Mouse (Mus musculus) c-Kit-positive CD71-positive TER-119-negative erythroid progenitor cells, embryonic 14.5 days (primary cell): ENCODE measurements around the gene Mtf2.
"Not testable (repeated sequence)": the region's sequence is repeated elsewhere in the genome, so short reads cannot be mapped to it uniquely, and the experiment has no call there.

ENCODE experiments used
- DNase-seq: peaks from one replicate; pipeline ENCODE4 v3.0.0-alpha.2; 2013; ENCODE audit warnings: low read depth

The Mtf2 gene

GRCm38 (mm10) chr5:108082380-108082779, 16.9 kb downstream of the Mtf2 start:
- peak; percentile 32 for DNase-seq

DNA sequence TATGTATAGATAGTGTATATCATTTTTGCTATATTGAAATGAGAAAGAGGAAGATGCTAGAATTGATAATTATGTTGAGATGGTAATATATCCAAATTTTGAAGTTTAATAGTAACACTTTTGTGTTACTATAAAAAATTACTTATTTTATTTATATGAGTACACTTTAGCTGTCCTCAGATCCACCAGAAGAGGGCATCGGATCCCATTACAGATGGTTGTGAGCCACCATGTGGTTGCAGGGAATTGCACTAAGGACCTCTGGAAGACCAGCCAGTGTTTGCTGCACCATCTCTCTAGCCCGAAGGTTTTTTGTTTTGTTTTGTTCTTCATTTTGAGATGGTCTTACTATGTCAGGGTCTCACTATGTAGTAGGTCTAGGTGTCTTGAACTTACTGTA, 20.0 kb downstream of the Mtf2 start:
- DNase-seq: no peak

DNA sequence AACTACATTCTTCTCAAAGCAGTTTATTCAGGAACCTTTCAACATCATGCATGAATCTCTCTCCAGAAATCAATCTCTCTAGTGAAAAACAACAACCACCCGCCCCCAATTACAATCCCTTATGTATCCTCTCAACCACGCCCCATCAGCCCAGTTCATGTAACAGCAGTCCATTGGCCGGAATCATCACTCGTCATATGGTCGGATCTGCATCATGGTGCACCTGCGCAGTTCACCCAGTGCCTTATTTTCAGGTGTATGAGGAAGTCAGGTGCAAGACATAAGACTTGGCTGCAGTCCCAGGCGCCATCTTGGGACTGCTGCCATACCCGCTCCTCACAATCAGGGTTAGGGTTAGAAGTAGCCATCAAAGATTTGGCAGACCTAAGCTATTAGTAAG, 27.3 kb downstream of the Mtf2 start:
- not testable (repeated sequence) for DNase-seq

DNA sequence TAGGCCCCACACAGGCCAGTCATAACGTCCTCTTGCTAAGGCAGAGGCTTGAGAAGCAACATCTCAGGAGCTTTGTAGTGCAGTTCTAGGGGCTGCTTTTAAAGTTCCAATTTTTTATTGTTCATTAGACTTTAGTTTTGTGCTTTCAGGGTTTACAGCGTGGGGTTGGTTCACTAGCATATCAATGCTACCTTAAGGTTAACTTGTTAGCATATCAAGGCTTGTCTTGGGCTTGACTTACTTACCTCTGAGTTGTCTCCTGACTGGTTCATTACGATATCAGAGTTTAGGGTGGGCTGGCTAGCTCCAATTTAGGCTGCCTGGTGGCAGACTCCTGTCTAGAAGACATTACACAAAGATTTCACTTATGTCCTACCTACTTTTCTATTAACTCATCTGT, 32.2 kb downstream of the Mtf2 start:
- DNase-seq: no peak

- no peak for DNase-seq
Measured at GRCm38 (mm10) chr5:108100196-108100595, 34.7 kb downstream of the Mtf2 start.

DNA sequence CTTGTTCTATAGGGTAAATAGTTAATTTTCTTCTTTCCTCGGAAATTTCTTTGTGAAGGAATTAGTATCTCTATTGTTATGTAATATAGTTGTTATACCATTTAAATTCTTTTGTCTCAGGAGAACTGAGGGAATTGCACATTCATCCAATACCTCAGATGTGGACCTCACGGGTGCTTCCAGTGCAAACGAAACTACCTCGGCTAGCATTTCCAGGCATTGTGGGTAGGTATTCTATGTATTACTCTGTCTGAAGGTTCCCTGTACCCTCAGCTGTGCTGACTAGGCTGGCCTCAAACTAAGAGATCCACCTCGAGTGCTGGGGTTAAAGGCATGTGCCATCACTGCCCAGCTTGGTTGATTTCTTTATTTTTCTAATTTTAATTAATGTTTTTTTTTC, 38.8 kb downstream of the Mtf2 start:
- no peak for DNase-seq

- no peak for DNase-seq
Measured at GRCm38 (mm10) chr5:108109346-108109745, 43.9 kb downstream of the Mtf2 start.

DNA sequence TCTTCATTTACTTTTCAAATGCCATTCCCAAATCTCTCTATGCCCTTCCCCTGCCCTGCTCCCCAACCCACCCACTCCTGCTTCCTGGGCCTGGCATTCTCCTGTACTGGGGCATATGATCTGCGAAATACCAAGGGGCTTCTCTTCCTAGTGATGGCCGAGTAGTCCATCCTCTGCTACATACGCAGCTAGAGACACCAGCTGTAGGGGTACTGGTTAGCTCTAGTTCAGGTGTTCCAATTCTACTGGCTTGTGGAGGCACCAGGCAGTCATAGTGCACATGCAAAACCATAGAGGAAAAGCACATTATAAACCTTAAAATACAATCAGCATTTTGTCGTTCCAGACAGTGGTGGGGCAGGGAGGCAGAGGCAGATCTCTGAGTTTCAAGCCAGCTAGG, 52.2 kb downstream of the Mtf2 start:
- DNase-seq: no peak

DNA sequence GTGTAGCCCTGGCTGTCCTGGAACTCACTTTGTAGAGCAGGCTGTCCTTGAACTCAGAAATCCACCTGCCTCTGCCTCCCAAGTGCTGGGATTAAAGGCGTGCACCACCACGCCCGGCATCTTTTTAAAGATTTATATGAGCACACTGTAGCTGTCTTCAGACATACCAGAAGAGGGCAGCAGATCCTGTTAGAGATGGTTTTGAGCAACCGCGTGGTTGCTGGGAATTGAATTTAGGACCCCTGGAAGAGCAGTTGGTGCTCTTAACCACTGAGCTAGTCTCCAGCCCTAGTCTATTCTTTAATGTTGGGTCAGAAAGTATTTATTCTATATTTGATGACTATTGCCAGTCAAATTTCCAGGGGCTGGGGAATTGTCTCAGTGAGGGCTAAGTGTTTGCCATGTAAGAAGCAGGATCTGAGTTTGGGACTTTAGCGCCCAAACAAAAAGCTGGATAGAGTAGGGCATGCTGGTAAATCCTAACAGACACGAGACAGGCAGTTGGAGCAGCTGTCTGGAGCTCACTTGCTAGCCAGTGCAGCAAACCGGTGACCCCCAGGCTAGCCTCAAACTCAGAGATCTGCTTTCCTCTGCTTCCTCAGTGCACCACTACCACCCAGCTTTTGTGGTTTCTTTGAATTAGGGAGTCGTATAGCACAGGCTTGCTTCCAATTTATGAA, 54.9 kb downstream of the Mtf2 start:
- no peak for DNase-seq

GRCm38 (mm10) chr5:108131849-108132440, 66.5 kb downstream of the Mtf2 start:
- DNase-seq: peak; percentile 71

DNA sequence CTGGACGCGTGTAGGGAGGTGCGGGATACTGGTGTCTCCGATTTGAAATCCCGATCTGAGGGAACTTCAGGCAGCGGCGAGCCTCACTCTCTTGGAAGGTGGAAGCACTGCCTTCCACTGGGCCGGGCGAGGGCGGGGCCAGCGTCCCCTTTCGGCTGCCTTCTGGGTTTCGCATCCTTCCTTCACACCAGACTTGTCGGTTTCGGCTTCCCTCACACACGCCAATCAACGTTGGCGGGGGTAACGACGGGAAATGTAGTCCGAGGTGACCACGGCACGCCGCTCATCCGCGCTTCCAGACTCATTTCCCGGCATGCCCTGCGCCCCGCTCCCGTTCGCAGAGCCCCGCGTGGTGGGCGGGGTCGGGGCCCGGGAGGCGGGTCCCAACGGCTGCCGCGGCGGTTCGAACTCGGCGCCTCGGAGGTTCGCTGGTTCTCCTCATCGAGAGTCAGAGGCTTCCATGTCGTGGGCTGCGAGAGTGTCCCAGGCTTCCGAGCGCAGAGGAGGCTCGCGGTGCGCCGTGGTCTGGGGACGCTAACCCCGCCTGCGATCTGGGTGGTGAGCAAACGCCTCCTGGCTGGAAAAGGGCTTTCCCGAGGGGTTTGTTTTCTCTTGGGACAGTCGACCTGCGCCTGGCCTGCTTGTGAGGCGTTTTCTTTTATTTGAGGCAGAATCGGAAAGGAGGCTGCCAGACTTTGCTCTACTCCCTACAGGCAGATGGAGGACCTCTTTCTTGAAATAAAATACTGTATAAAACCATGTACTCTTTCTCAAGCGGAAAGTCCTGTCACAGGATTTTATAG, 67.2 kb downstream of the Mtf2 start, which contains the start of the genes Tmed5 and Ccdc18:
Tmed5 (minus strand) TSS at position 180 of the 803 bp plus-strand sequence.
Ccdc18 (plus strand) TSS at position 435 of the 803 bp plus-strand sequence.
- peak; percentile 98 for DNase-seq

GRCm38 (mm10) chr5:108152592-108152991, 87.1 kb downstream of the Mtf2 start:
- no peak for DNase-seq
